In the genomic region with DNA sequence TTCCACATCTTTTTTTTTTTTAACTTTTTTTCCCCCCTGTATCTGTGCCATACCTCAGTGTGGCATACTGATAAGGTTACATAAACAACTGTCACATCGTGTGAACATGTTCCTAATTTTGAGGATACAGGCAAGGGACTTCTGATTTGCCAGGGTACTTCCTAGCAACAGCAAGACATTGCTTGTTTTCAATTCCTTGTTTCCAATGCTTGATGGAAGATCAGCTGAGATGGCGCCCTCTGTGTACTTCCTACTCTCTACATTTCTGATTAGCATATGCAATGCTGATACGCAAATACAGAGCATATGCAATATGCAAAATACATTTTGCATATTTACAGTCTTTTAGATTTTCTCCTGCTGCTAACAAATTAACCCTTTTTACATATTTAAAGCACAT, we compare ENCODE assay signal across 16 mouse cellular contexts.
"Had no signal": no experiment of that assay in that cellular context is flagged by ENCODE, and none has a peak within 500 bp of the region (broad histone marks: within the 10 kb centered on the region; RNA-seq: fewer than 3 reads in every experiment).

No protein-coding gene starts in this region.

- H3K9me3 ChIP-seq: liver, embryonic 13.5 days; megakaryocyte, embryonic 14.5 days; midbrain, embryonic 10.5 days; midbrain, embryonic 15.5 days; neural tube, embryonic 12.5 days; neural tube, embryonic 15.5 days had no signal

- DNase-seq: kidney, adult 11 months; kidney, adult 9 months; kidney, postnatal 14 days; layer of hippocampus, postnatal 36 days; liver, embryonic 13.5 days; lung, adult 2 months; lung, postnatal 14 days; lung, postnatal 4 days; thymus, adult 18-20 months; thymus, postnatal 36 days had no signal

- H3K9ac ChIP-seq: liver, embryonic 13.5 days; midbrain, embryonic 15.5 days; neural tube, embryonic 12.5 days; neural tube, embryonic 15.5 days had no signal

- H3K4me1 ChIP-seq: liver, embryonic 13.5 days; midbrain, embryonic 10.5 days; midbrain, embryonic 15.5 days; neural tube, embryonic 12.5 days; neural tube, embryonic 15.5 days had no signal

- H3K4me3 ChIP-seq: left cerebral cortex, adult 2 months; liver, embryonic 13.5 days; megakaryocyte, embryonic 14.5 days; midbrain, embryonic 10.5 days; midbrain, embryonic 15.5 days; neural tube, embryonic 12.5 days; neural tube, embryonic 15.5 days had no signal

- H3K27ac ChIP-seq: left cerebral cortex, adult 2 months; liver, embryonic 13.5 days; midbrain, embryonic 10.5 days; midbrain, embryonic 15.5 days; neural tube, embryonic 12.5 days; neural tube, embryonic 15.5 days had no signal

- H3K27me3 ChIP-seq: liver, embryonic 13.5 days; megakaryocyte, embryonic 14.5 days; midbrain, embryonic 15.5 days; neural tube, embryonic 12.5 days; neural tube, embryonic 15.5 days had no signal

- H3K36me3 ChIP-seq: liver, embryonic 13.5 days; midbrain, embryonic 10.5 days; midbrain, embryonic 15.5 days; neural tube, embryonic 12.5 days; neural tube, embryonic 15.5 days had no signal

- H3K4me2 ChIP-seq: liver, embryonic 13.5 days; midbrain, embryonic 15.5 days; neural tube, embryonic 12.5 days; neural tube, embryonic 15.5 days had no signal

- ATAC-seq: midbrain, embryonic 15.5 days had no signal
